Mouse (Mus musculus) cerebellum, adult 2 months (tissue): ENCODE measurements around the gene Cpne5.

Experiments
- CTCF ChIP-seq: fragments of 200-500 bp; IDR thresholded peaks from 2 replicates; pipeline ENCODE4 v1.5.1; 2011; ENCODE audit warnings: low read depth, mild to moderate bottlenecking, control low read depth, low read length, moderate library complexity, borderline replicate concordance; ENCODE audit not compliant: insufficient read depth
- POLR2A ChIP-seq: fragments of 200-500 bp; IDR thresholded peaks from 2 replicates; pipeline ENCODE4 v1.6.1; 2011; ENCODE audit warnings: low read length, control low read depth, borderline replicate concordance; ENCODE audit not compliant: insufficient read depth

- TF ChIP-seq POLR2A (no peak), CTCF (no peak)
Observed at GRCm38 (mm10) chr17:29181751-29182150, 56.2 kb downstream of the Cpne5 start.
